Mouse (Mus musculus): ENCODE results near the gene Kat7. TPM values are rescaled to one million over a fixed set of nuclear protein-coding genes. Genes with fewer than 3 reads are reported as not detected.

The Kat7 gene
- polyA plus RNA-seq, 1 experiment from 2014 or later = 30.7 TPM

DNA sequence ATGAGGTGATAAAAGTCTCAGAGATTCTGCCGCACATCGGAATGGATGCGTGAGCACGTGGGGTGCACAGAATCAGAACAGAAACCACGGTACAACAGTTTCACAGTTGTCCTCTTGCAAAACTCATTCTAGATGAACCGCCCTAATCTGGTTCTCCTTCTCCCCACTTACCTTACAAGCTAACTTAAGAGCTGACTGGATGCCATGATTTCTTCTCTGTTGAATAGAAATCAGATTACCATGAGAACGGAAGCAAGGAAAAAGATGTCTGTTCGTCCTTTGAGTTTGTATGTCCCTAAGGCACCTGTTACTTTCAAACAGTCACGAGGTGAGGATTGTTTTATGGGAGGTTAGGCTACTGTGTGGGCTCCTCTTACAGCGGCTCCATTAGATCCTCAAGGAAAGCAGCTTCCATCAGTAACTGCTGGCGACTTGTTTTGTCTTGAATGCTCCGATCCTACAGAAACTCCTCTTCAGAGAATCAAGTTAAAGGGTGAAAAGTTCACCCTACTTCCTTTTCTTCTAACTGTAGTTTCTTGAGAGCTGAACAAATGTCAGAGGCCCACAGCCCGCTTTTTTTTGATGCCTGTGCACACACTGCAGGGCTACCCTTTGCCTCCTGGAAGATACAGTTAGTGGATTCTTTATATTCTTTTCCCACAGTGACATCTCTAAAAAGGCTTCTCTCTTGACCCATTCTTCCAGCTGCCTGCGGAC is 44.3 kb upstream of the Kat7 start:
- 0 out of 2 replicates have a peak overlapping the region, but pooled peaks have one; percentile 16 for H3K27ac ChIP-seq (ENCODE audit: low read length)
- no peaks in the 10 kb centered on the region for H3K27me3 ChIP-seq (replicated peaks; ENCODE audit: insufficient read depth, low read length)
- H3K9ac ChIP-seq (replicated peaks; ENCODE audit: low read depth) = no peak overlapping the region
- no peaks in the 10 kb centered on the region for H3K36me3 ChIP-seq (ENCODE audit: insufficient read depth, low read length)
- DNase-seq (ENCODE audit: low spot score) (no peak), ATAC-seq (no peak)
- H3K4me2 ChIP-seq (replicated peaks; ENCODE audit: low read depth, low read length) = no peak overlapping the region
- TF ChIP-seq EP300 (IDR thresholded peaks at IDR 0.05) (no peak), CTCF (IDR thresholded peaks at IDR 0.05) (no peak)
- H3K4me3 ChIP-seq (ENCODE audit: low read depth, low read length) = no peak overlapping the region
- H3K4me1 ChIP-seq (ENCODE audit: insufficient read depth, low read depth, low read length) = peaks cover 7% of the 10 kb centered on the region; the same call in 1 of the 2 replicates
- no peaks in the 10 kb centered on the region for H3K9me3 ChIP-seq (ENCODE audit: low read length)
- WGBS = 62% methylated on average over 14 of the region's 14 CpGs

DNA sequence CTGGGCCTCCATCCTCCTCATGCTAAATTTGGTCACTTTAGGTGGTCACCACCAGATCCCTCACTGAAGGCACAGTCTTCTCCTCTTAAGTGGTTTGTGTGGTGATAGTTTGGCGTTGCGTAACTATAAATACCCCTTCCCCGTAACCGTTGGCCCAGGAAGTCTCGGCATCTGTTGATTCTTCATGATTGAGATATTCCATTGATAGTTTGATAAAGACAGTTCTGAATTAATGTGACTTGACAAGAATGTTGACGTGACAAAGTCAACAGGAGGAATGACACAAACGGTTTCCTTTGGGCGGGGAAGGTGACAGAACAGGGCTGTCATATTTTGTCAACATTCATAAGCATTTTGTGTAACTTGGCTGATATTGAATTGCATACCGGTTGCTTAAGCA is 43.2 kb upstream of the Kat7 start:
- H3K36me3 ChIP-seq (ENCODE audit: insufficient read depth, low read length) = no peaks in the 10 kb centered on the region
- H3K9ac ChIP-seq (replicated peaks; ENCODE audit: low read depth) = no peak overlapping the region
- no peak for DNase-seq (ENCODE audit: low spot score)
- no peak overlapping the region for H3K27ac ChIP-seq (ENCODE audit: low read length)
- no peak for ATAC-seq
- 67% methylated on average over 9 of the region's 9 CpGs for WGBS
- H3K4me2 ChIP-seq (replicated peaks; ENCODE audit: low read depth, low read length) = no peak overlapping the region
- no peaks in the 10 kb centered on the region for H3K9me3 ChIP-seq (ENCODE audit: low read length)
- H3K27me3 ChIP-seq (replicated peaks; ENCODE audit: insufficient read depth, low read length) = no peaks in the 10 kb centered on the region
- H3K4me3 ChIP-seq (ENCODE audit: low read depth, low read length) = no peak overlapping the region
- TF ChIP-seq CTCF (IDR thresholded peaks at IDR 0.05) = no peak
- TF ChIP-seq EP300 (IDR thresholded peaks at IDR 0.05) = no peak
- H3K4me1 ChIP-seq (ENCODE audit: insufficient read depth, low read depth, low read length) = peaks cover 10% of the 10 kb centered on the region; the same call in 1 of the 2 replicates

DNA sequence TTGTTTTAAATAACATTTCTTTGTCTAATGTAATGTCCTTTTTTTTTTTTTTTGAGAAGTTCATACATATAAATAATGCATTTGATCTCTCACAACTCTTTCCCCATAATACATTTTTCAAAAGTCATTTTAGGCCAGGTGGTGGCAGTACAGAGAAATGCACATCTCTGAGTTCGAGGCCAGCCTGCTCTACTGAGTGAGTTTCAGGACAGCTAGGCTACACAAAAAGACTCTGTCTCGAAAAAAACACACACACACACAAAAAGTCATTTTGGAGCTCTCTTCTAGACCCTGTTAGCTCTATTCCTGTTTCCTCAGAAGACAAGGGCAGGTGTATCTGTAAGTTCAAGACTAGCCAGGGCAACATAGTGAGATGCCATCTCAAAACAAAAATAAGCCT is 42.6 kb upstream of the Kat7 start:
- Histone ChIP-seq H3K4me3 (ENCODE audit: low read depth, low read length) (no peak overlapping the region), H3K9ac (replicated peaks; ENCODE audit: low read depth) (no peak overlapping the region), H3K4me2 (replicated peaks; ENCODE audit: low read depth, low read length) (no peak overlapping the region), H3K36me3 (ENCODE audit: insufficient read depth, low read length) (no peaks in the 10 kb centered on the region), H3K27me3 (replicated peaks; ENCODE audit: insufficient read depth, low read length) (no peaks in the 10 kb centered on the region), H3K4me1 (ENCODE audit: insufficient read depth, low read depth, low read length) (peaks cover 10% of the 10 kb centered on the region; the same call in 1 of the 2 replicates), H3K9me3 (ENCODE audit: low read length) (no peaks in the 10 kb centered on the region), H3K27ac (ENCODE audit: low read length) (no peak overlapping the region)
- TF ChIP-seq EP300 (IDR thresholded peaks at IDR 0.05) (no peak), CTCF (IDR thresholded peaks at IDR 0.05) (0 out of 2 replicates have a peak, but pooled peaks have one; percentile 3)
- no peak for ATAC-seq
- no peak for DNase-seq (ENCODE audit: low spot score)
- WGBS = 88% methylated on average over 2 of the region's 2 CpGs

- H3K4me1 ChIP-seq (ENCODE audit: insufficient read depth, low read depth, low read length) = peaks cover 3% of the 10 kb centered on the region; the same call in 1 of the 2 replicates
- H3K4me2 ChIP-seq (replicated peaks; ENCODE audit: low read depth, low read length) = no peak overlapping the region
- TF ChIP-seq CTCF (IDR thresholded peaks at IDR 0.05) (no peak), EP300 (IDR thresholded peaks at IDR 0.05) (no peak)
- no peaks in the 10 kb centered on the region for H3K9me3 ChIP-seq (ENCODE audit: low read length)
- no peaks in the 10 kb centered on the region for H3K27me3 ChIP-seq (replicated peaks; ENCODE audit: insufficient read depth, low read length)
- 0 out of 2 replicates have a peak, but pooled peaks cover 4% of the 10 kb centered on the region for H3K36me3 ChIP-seq (ENCODE audit: insufficient read depth, low read length)
- H3K4me3 ChIP-seq (ENCODE audit: low read depth, low read length) = no peak overlapping the region
- DNase-seq (ENCODE audit: low spot score) (no peak), ATAC-seq (peak; percentile 31; the same call in 1 of the 2 replicates)
- H3K27ac ChIP-seq (ENCODE audit: low read length) = peak overlapping the region; percentile 47; the same call in 1 of the 2 replicates
- 78% methylated on average over 3 of the region's 3 CpGs for WGBS
- no peak overlapping the region for H3K9ac ChIP-seq (replicated peaks; ENCODE audit: low read depth)
Observed at GRCm38 (mm10) chr11:95350960-95351359, 40.9 kb upstream of the Kat7 start.

DNA sequence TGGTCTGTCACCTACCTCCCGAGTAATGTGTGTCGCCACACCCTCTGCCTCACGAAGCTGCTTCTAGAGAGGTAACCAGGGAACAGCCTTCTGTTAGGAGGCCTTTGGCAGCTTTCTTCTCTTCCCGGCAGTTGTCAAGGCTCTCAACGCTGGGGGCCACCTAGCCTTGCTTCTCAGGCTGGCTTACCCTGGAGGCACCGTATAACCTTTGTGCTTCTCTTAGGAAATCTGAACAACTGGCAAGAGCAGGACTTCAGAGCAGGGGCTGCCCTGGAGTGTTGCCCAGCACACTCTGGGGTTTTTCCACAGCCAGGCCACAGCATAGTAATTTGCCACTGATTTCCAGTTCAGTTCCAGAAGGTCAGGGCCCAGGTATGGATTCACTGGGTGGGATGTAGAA is 40.2 kb upstream of the Kat7 start:
- TF ChIP-seq CTCF (IDR thresholded peaks at IDR 0.05) (no peak), EP300 (IDR thresholded peaks at IDR 0.05) (no peak)
- Histone ChIP-seq H3K4me2 (replicated peaks; ENCODE audit: low read depth, low read length) (no peak overlapping the region), H3K9me3 (ENCODE audit: low read length) (no peaks in the 10 kb centered on the region), H3K4me3 (ENCODE audit: low read depth, low read length) (no peak overlapping the region), H3K9ac (replicated peaks; ENCODE audit: low read depth) (no peak overlapping the region), H3K27me3 (replicated peaks; ENCODE audit: insufficient read depth, low read length) (no peaks in the 10 kb centered on the region), H3K27ac (ENCODE audit: low read length) (peak overlapping the region; percentile 47), H3K4me1 (ENCODE audit: insufficient read depth, low read depth, low read length) (peaks cover 3% of the 10 kb centered on the region; the same call in 1 of the 2 replicates), H3K36me3 (ENCODE audit: insufficient read depth, low read length) (0 out of 2 replicates have a peak, but pooled peaks cover 4% of the 10 kb centered on the region)
- 40% methylated on average over 6 of the region's 6 CpGs for WGBS
- DNase-seq (ENCODE audit: low spot score) (peak; percentile 73), ATAC-seq (peak; percentile 73)

DNA sequence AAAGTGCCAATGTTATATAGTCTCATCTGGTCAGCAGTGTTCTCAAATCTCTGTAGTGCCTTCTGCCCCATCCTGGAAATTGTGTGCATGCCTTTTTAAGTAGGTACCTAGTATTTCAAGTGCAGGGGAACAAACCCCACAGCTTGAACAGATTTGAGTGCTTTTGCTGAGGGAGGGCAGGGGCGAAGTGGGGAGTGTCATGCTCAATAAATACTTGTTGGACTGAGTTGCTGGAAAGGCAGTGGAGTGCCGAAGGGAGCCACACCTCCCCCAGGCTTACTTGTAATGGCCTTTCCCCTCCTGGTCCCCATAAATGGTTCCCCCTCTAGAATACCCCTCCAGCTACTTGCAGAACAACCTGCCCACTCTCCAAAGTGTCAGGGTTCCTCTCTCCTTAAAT is 34.1 kb upstream of the Kat7 start:
- DNase-seq (ENCODE audit: low spot score) (peak; percentile 73), ATAC-seq (peak; percentile 73)
- Histone ChIP-seq H3K9ac (replicated peaks; ENCODE audit: low read depth) (no peak overlapping the region), H3K4me2 (replicated peaks; ENCODE audit: low read depth, low read length) (no peak overlapping the region), H3K27ac (ENCODE audit: low read length) (peak overlapping the region; percentile 11; the same call in 1 of the 2 replicates), H3K4me3 (ENCODE audit: low read depth, low read length) (no peak overlapping the region), H3K9me3 (ENCODE audit: low read length) (no peaks in the 10 kb centered on the region), H3K27me3 (replicated peaks; ENCODE audit: insufficient read depth, low read length) (no peaks in the 10 kb centered on the region), H3K4me1 (ENCODE audit: insufficient read depth, low read depth, low read length) (peaks cover 10% of the 10 kb centered on the region; the same call in 1 of the 2 replicates), H3K36me3 (ENCODE audit: insufficient read depth, low read length) (0 out of 2 replicates have a peak, but pooled peaks cover 4% of the 10 kb centered on the region)
- 40% methylated on average over 2 of the region's 2 CpGs for WGBS
- TF ChIP-seq CTCF (IDR thresholded peaks at IDR 0.05) (no peak), EP300 (IDR thresholded peaks at IDR 0.05) (peak; percentile 17; the same call in 1 of the 2 replicates)

Measured in lung, postnatal 0 days (tissue).